Mouse (Mus musculus): Measurements from ENCODE around the gene Sox6. TPM values are rescaled to one million over a fixed set of nuclear protein-coding genes. Genes with fewer than 3 reads are reported as not detected.

Gene Sox6
- total and polyA plus RNA-seq, 3 experiments, result 0.09 to 1.3 (median 0.90) TPM

- TF ChIP-seq HCFC1 (IDR thresholded peaks at IDR 0.05; ENCODE audit: low read depth, low read length) (no peak), MAFK (IDR thresholded peaks at IDR 0.05; ENCODE audit: insufficient replicate concordance, low read length) (no peak), GABPA (IDR thresholded peaks at IDR 0.05; ENCODE audit: insufficient replicate concordance, low read depth, low read length) (no peak), MAX (IDR thresholded peaks at IDR 0.05; ENCODE audit: low read length) (no peak), EP300 (IDR thresholded peaks at IDR 0.05; ENCODE audit: low read length) (peak; percentile 59), JUN (IDR thresholded peaks at IDR 0.05; ENCODE audit: insufficient read depth, low read depth, low read length) (peak; percentile 55; the same call in 1 of the 2 replicates), TBP (conservative IDR thresholded peaks at IDR 0.05; ENCODE audit: low read depth, low read length) (peak; percentile 59; the same call in 1 of the 2 replicates), MYC (IDR thresholded peaks at IDR 0.05; ENCODE audit: low read depth, low read length) (no peak), RCOR1 (conservative IDR thresholded peaks at IDR 0.05; ENCODE audit: low read depth, low read length) (no peak)
Measured at GRCm38 (mm10) chr7:115426161-115426982, 612.2 kb downstream of the Sox6 start (continued).

GRCm38 (mm10) chr7:115422828-115423227 is 615.8 kb downstream of the Sox6 start:
- no peak for DNase-seq (ENCODE audit: extremely low read depth)
- TF ChIP-seq CTCF (conservative IDR thresholded peaks at IDR 0.05 in 1 of 2, IDR thresholded peaks at IDR 0.05 in 1 of 2; ENCODE audit: low read depth in 2 of 2, low read length in 2 of 2) (peak in 1 of 2 experiments; percentile 42; a peak in 1 of 4 replicates), SMC3 (IDR thresholded peaks at IDR 0.05; ENCODE audit: low read depth, low read length) (peak; percentile 23), RAD21 (IDR thresholded peaks at IDR 0.05; ENCODE audit: low read depth, low read length) (peak; percentile 28), CHD2 (IDR thresholded peaks at IDR 0.05; ENCODE audit: low read length) (no peak)
- Histone ChIP-seq H3K27ac (ENCODE audit: insufficient read depth, low read depth) (no peak overlapping the region), H3K4me2 (ENCODE audit: insufficient read depth, low read depth, poor library complexity, severe bottlenecking) (no peak overlapping the region), H3K27me3 (replicated peaks) (no peaks in the 10 kb centered on the region), H3K9me3 (replicated peaks; ENCODE audit: low read length) (no peaks in the 10 kb centered on the region), H3K79me2 (replicated peaks; ENCODE audit: control insufficient read depth, extremely low read depth, insufficient read depth, poor library complexity, severe bottlenecking) (no peaks in the 10 kb centered on the region), H3K9ac (ENCODE audit: insufficient read depth, low read depth) (no peak overlapping the region), H3K4me1 (ENCODE audit: control insufficient read depth in 1 of 2, insufficient read depth in 2 of 2) (peaks cover 10 to 16% of the 10 kb centered on the region in 2 experiments), H3K4me3 (replicated peaks in 1 of 3; ENCODE audit: low read depth in 2 of 3, low read length in 2 of 3, poor library complexity in 1 of 3) (no peak overlapping the region), H3K36me3 (replicated peaks in 1 of 2; ENCODE audit: control insufficient read depth in 1 of 2, insufficient read depth in 1 of 2, low read length in 1 of 2) (no peaks in the 10 kb centered on the region)
- in situ Hi-C loops (cut with MboI; ENCODE audit: low pct_ligation_motif_present, low pct_unique_long_range_greater_than_20kb, low sequenced_read_pairs) (no loop called here), dilution Hi-C loops (cut with MboI; ENCODE audit: extremely low pct_ligation_motif_present, extremely low pct_unique_long_range_greater_than_20kb, low sequenced_read_pairs) (no loop called here)

GRCm38 (mm10) chr7:115420960-115421359 is 617.6 kb downstream of the Sox6 start:
- Histone ChIP-seq H3K36me3 (replicated peaks in 1 of 2; ENCODE audit: control insufficient read depth in 1 of 2, insufficient read depth in 1 of 2, low read length in 1 of 2) (no peaks in the 10 kb centered on the region), H3K27ac (ENCODE audit: insufficient read depth, low read depth) (no peak overlapping the region), H3K4me3 (replicated peaks in 1 of 3; ENCODE audit: low read depth in 2 of 3, low read length in 2 of 3, poor library complexity in 1 of 3) (no peak overlapping the region), H3K9me3 (replicated peaks; ENCODE audit: low read length) (no peaks in the 10 kb centered on the region), H3K4me1 (ENCODE audit: control insufficient read depth in 1 of 2, insufficient read depth in 2 of 2) (peaks cover 3 to 6% of the 10 kb centered on the region in 2 experiments; a peak in 3 of 4 replicates), H3K79me2 (replicated peaks; ENCODE audit: control insufficient read depth, extremely low read depth, insufficient read depth, poor library complexity, severe bottlenecking) (no peaks in the 10 kb centered on the region), H3K4me2 (ENCODE audit: insufficient read depth, low read depth, poor library complexity, severe bottlenecking) (no peak overlapping the region), H3K9ac (ENCODE audit: insufficient read depth, low read depth) (no peak overlapping the region), H3K27me3 (replicated peaks) (peaks cover 2% of the 10 kb centered on the region)
- dilution Hi-C loops (cut with MboI; ENCODE audit: extremely low pct_ligation_motif_present, extremely low pct_unique_long_range_greater_than_20kb, low sequenced_read_pairs) (no loop called here), in situ Hi-C loops (cut with MboI; ENCODE audit: low pct_ligation_motif_present, low pct_unique_long_range_greater_than_20kb, low sequenced_read_pairs) (no loop called here)
- TF ChIP-seq KAT2A (IDR thresholded peaks at IDR 0.05; ENCODE audit: insufficient replicate concordance, low read length), result no peak
- TF ChIP-seq HCFC1 (IDR thresholded peaks at IDR 0.05; ENCODE audit: low read depth, low read length), result no peak
- no peak for TF ChIP-seq JUN (IDR thresholded peaks at IDR 0.05; ENCODE audit: insufficient read depth, low read depth, low read length)
- no peak for TF ChIP-seq E2F4 (IDR thresholded peaks at IDR 0.05; ENCODE audit: insufficient replicate concordance, low read depth, low read length)
- TF ChIP-seq GABPA (IDR thresholded peaks at IDR 0.05; ENCODE audit: insufficient replicate concordance, low read depth, low read length), result no peak
- TF ChIP-seq PAX5 (IDR thresholded peaks at IDR 0.05; ENCODE audit: low read length), result no peak
- no peak for TF ChIP-seq ELF1 (IDR thresholded peaks at IDR 0.05; ENCODE audit: low read depth, low read length)
- TF ChIP-seq ZMIZ1 (IDR thresholded peaks at IDR 0.05; ENCODE audit: low read depth, low read length), result no peak
- TF ChIP-seq ZKSCAN1 (IDR thresholded peaks at IDR 0.05; ENCODE audit: borderline replicate concordance, low read depth, low read length), result no peak
- no peak for TF ChIP-seq MAX (IDR thresholded peaks at IDR 0.05; ENCODE audit: low read length)
- no peak for TF ChIP-seq POLR2A (IDR thresholded peaks at IDR 0.05; ENCODE audit: low read depth, low read length)
- no peak for DNase-seq (ENCODE audit: extremely low read depth)
